ENCODE assay signal across 8 mouse cellular contexts in genomic region chr5:36869186-36869577, GRCm38 (mm10). TPM values are rescaled to one million over a fixed set of nuclear protein-coding genes. Genes with fewer than 3 reads are reported as not detected.
DNase-seq lines count a peak whose midpoint lies in the region; ATAC-seq lines count a peak whose summit lies in the region.

No protein-coding gene starts in this region.

- no peaks in the 10 kb centered on the region for H3K36me3 ChIP-seq in heart, embryonic 15.5 days
- H3K36me3 ChIP-seq in forebrain, embryonic 10.5 days (replicated peaks): no peaks in the 10 kb centered on the region
- H3K36me3 ChIP-seq in midbrain, embryonic 12.5 days: no peaks in the 10 kb centered on the region

- no peak for DNase-seq in heart, adult 11 months
- DNase-seq in brain, adult 2 months (ENCODE audit: low read depth, low spot score): peak; percentile 83
- DNase-seq in forebrain, embryonic 10.5 days (ENCODE audit: extremely low spot score, low spot score): no peak
- no peak for DNase-seq in lung, adult 18-20 months
- DNase-seq in lung, postnatal 25 days (ENCODE audit: low spot score): no peak

- H3K4me1 ChIP-seq in heart, embryonic 15.5 days (replicated peaks): peaks cover 22% of the 10 kb centered on the region
- peaks cover 27% of the 10 kb centered on the region for H3K4me1 ChIP-seq in forebrain, embryonic 10.5 days
- peaks cover 25% of the 10 kb centered on the region for H3K4me1 ChIP-seq in midbrain, embryonic 12.5 days

- H3K4me3 ChIP-seq in heart, embryonic 15.5 days: peak overlapping the region; percentile 44
- peak overlapping the region; percentile 59 for H3K4me3 ChIP-seq in forebrain, embryonic 10.5 days
- H3K4me3 ChIP-seq in midbrain, embryonic 12.5 days: peak overlapping the region; percentile 49

- H3K27ac ChIP-seq in heart, embryonic 15.5 days: no peak overlapping the region
- H3K27ac ChIP-seq in forebrain, embryonic 10.5 days: no peak overlapping the region
- no peak overlapping the region for H3K27ac ChIP-seq in midbrain, embryonic 12.5 days (replicated peaks)

- ATAC-seq in heart, embryonic 15.5 days (replicated peaks; ENCODE audit: insufficient number of reproducible peaks, insufficient read depth, low FRiP score, low read depth): no peak
- ATAC-seq in midbrain, embryonic 12.5 days (ENCODE audit: low FRiP score, low read depth): no peak
- ATAC-seq in granulocyte monocyte progenitor cell, adult 5-6 weeks (replicated peaks; ENCODE audit: poor library complexity, severe bottlenecking): no peak

- WGBS in heart, embryonic 15.5 days: 4% methylated on average over 7 of the region's 7 CpGs
- WGBS in forebrain, embryonic 10.5 days: 3% methylated on average over 7 of the region's 7 CpGs
- WGBS in midbrain, embryonic 12.5 days: 2% methylated on average over 7 of the region's 7 CpGs

- H3K9ac ChIP-seq in heart, embryonic 15.5 days: no peak overlapping the region
- peak overlapping the region; percentile 43 for H3K9ac ChIP-seq in midbrain, embryonic 12.5 days (replicated peaks)

- H3K27me3 ChIP-seq in heart, embryonic 15.5 days: peaks cover 96% of the 10 kb centered on the region
- peaks cover 100% of the 10 kb centered on the region for H3K27me3 ChIP-seq in forebrain, embryonic 10.5 days (ENCODE audit: poor library complexity, severe bottlenecking)
- peaks cover 94% of the 10 kb centered on the region for H3K27me3 ChIP-seq in midbrain, embryonic 12.5 days

- H3K9me3 ChIP-seq in heart, embryonic 15.5 days (replicated peaks): no peaks in the 10 kb centered on the region
- no peaks in the 10 kb centered on the region for H3K9me3 ChIP-seq in forebrain, embryonic 10.5 days
- H3K9me3 ChIP-seq in midbrain, embryonic 12.5 days: no peaks in the 10 kb centered on the region

- H3K4me2 ChIP-seq in heart, embryonic 15.5 days: peak overlapping the region; percentile 78
- peak overlapping the region; percentile 70 for H3K4me2 ChIP-seq in midbrain, embryonic 12.5 days (replicated peaks)

RNA-seq across cellular contexts. Expression of gene Ppp2r2c, which starts 0.9 kb away (rescaled TPM):
- polyA plus RNA-seq in heart, embryonic 15.5 days (2015; fragmentation: Nextera tagmentation; extraction: Ambion mirVana): 0.10 and 0.61 TPM in 2 replicates
- 0.68 and 0.78 TPM in 2 replicates for polyA plus RNA-seq in forebrain, embryonic 10.5 days (2016; fragmentation: Nextera tagmentation; extraction: Ambion mirVana)
- 3.2 and 3.3 TPM in 2 replicates for polyA plus RNA-seq in midbrain, embryonic 12.5 days (2016; fragmentation: Nextera tagmentation; extraction: Ambion mirVana)
- total RNA-seq in granulocyte monocyte progenitor cell, adult 5-6 weeks (2014; fragmentation: Nextera tagmentation): not detected in 2 replicates
- not detected in 2 replicates for total RNA-seq in granulocyte monocyte progenitor cell, adult 5-6 weeks (2017)

RNA-seq across cellular contexts. Expression of gene Man2b2, which starts 38.7 kb away (rescaled TPM):
- 12.3 and 17.9 TPM in 2 replicates for polyA plus RNA-seq in heart, embryonic 15.5 days (2015; fragmentation: Nextera tagmentation; extraction: Ambion mirVana)
- 12.3 and 13.0 TPM in 2 replicates for polyA plus RNA-seq in forebrain, embryonic 10.5 days (2016; fragmentation: Nextera tagmentation; extraction: Ambion mirVana)
- polyA plus RNA-seq in midbrain, embryonic 12.5 days (2016; fragmentation: Nextera tagmentation; extraction: Ambion mirVana): 14.0 and 14.4 TPM in 2 replicates
- total RNA-seq in granulocyte monocyte progenitor cell, adult 5-6 weeks (2014; fragmentation: Nextera tagmentation): 36.0 TPM in 2 replicates
- total RNA-seq in granulocyte monocyte progenitor cell, adult 5-6 weeks (2017): 18.8 and 24.7 TPM in 2 replicates
